Mouse (Mus musculus) ES-Bruce4 (cell line): Measurements from ENCODE around the gene Pld6. TPM values are rescaled to one million over a fixed set of nuclear protein-coding genes. Genes with fewer than 3 reads are reported as not detected.

Experiments
- H3K27ac ChIP-seq: 2 replicates; pipeline ENCODE4 v1.5.1; 2012; ENCODE audit warnings: low read length, inconsistent platforms; ENCODE audit not compliant: insufficient read depth
- H3K27me3 ChIP-seq: 2 replicates; pipeline ENCODE4 v1.6.1; 2012; ENCODE audit warnings: mild to moderate bottlenecking, low read length, inconsistent platforms; ENCODE audit not compliant: control insufficient read depth, poor library complexity, insufficient read depth, severe bottlenecking
- H3K36me3 ChIP-seq: 2 replicates; pipeline ENCODE4 v1.6.1; 2012; ENCODE audit warnings: inconsistent platforms, mild to moderate bottlenecking, low read length, moderate library complexity; ENCODE audit not compliant: control insufficient read depth, poor library complexity, insufficient read depth, severe bottlenecking
- H3K4me1 ChIP-seq: one replicate; pipeline ENCODE4 v1.8.1; 2011; ENCODE audit warnings: low read length; ENCODE audit not compliant: control insufficient read depth, insufficient read depth
- H3K4me3 ChIP-seq: 2 replicates; pipeline ENCODE4 v1.5.1; 2011; ENCODE audit warnings: low read depth, mild to moderate bottlenecking, low read length
- H3K9ac ChIP-seq: 2 replicates; pipeline ENCODE4 v1.6.1; 2012; ENCODE audit warnings: low read depth, mild to moderate bottlenecking, inconsistent platforms; ENCODE audit not compliant: poor library complexity, severe bottlenecking
- H3K9me3 ChIP-seq: replicated peaks from 2 replicates; pipeline ENCODE4 v1.6.1; 2012; ENCODE audit warnings: mild to moderate bottlenecking, low read length, inconsistent platforms; ENCODE audit not compliant: control insufficient read depth, poor library complexity, insufficient read depth, severe bottlenecking
- CTCF ChIP-seq: IDR thresholded peaks from one replicate; pipeline ENCODE4 v1.8.1; 2011; ENCODE audit warnings: low read depth, low read length
- EP300 ChIP-seq: IDR thresholded peaks from 2 replicates; pipeline ENCODE4 v1.6.1; 2011; ENCODE audit warnings: low read depth, low read length; ENCODE audit not compliant: insufficient read depth
- POLR2A ChIP-seq: IDR thresholded peaks from one replicate; pipeline ENCODE4 v1.8.1; 2011; ENCODE audit warnings: low read length; ENCODE audit not compliant: insufficient read depth
- polyA plus RNA-seq: library from polyadenylated mRNA; stranded (reverse); fragments of >200 nt; gene quantifications from 2 replicates; pipeline ENCODE4 v1.2.4, GENCODE M21; 2011; ENCODE audit warnings: low read depth; ENCODE audit not compliant: missing spikeins, insufficient read depth, insufficient read length

Gene Pld6
- polyA plus RNA-seq, 1 experiment = 5.3 TPM

DNA sequence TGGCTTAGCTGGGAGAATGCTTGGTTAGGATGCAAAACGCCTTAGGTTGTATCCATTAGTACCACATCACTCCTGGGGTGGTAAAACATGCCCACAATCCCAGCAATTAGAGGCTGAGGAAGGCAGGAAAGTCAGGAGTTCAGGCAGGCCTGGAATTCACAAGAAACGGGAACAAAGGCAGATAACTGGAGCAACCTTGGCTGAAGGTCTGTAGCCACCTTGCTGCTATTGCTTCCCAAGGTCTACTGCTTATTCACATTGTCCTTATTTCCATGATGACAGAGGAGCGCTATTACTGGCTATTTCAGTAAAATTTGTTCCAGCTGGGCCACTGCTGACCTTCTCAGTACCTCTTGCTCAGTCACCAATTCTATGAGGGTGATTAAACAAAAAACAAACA, 25.8 kb upstream of the Pld6 start:
- peaks cover 13% of the 10 kb centered on the region for H3K36me3 ChIP-seq
- H3K4me3 ChIP-seq = no peak overlapping the region
- H3K9me3 ChIP-seq = no peaks in the 10 kb centered on the region
- H3K27me3 ChIP-seq = no peaks in the 10 kb centered on the region
- no peak for TF ChIP-seq POLR2A
- no peak for TF ChIP-seq CTCF
- no peak for TF ChIP-seq EP300
- peaks cover 5% of the 10 kb centered on the region for H3K4me1 ChIP-seq
- no peak overlapping the region for H3K9ac ChIP-seq
- H3K27ac ChIP-seq = peak overlapping the region; percentile 91

DNA sequence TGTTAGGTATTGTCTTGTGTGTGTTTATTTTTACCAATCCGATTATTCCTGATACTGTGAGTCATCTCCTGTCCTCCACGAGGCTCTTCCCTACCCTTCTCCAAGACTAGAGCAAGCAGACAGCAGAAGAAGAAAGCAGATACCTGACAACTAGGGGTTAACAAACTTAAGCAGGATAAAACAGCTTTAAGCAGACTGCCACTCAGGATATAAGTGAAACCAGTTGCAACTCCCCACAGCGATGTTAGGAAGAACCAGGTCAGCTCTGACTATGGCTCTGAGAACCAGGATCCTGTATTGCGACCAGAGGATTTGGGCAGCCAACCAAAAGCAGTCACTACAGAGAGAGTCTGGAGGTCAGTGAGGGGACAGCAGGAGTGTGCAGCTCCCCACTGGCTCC, 23.8 kb upstream of the Pld6 start:
- Histone ChIP-seq H3K9me3 (no peaks in the 10 kb centered on the region), H3K4me1 (peaks cover 5% of the 10 kb centered on the region), H3K27me3 (no peaks in the 10 kb centered on the region), H3K4me3 (peak overlapping the region; percentile 10), H3K27ac (peak overlapping the region; percentile 24), H3K36me3 (0 out of 2 replicates have a peak, but pooled peaks cover 7% of the 10 kb centered on the region), H3K9ac (peak overlapping the region; percentile 67)
- no peak for TF ChIP-seq POLR2A

DNA sequence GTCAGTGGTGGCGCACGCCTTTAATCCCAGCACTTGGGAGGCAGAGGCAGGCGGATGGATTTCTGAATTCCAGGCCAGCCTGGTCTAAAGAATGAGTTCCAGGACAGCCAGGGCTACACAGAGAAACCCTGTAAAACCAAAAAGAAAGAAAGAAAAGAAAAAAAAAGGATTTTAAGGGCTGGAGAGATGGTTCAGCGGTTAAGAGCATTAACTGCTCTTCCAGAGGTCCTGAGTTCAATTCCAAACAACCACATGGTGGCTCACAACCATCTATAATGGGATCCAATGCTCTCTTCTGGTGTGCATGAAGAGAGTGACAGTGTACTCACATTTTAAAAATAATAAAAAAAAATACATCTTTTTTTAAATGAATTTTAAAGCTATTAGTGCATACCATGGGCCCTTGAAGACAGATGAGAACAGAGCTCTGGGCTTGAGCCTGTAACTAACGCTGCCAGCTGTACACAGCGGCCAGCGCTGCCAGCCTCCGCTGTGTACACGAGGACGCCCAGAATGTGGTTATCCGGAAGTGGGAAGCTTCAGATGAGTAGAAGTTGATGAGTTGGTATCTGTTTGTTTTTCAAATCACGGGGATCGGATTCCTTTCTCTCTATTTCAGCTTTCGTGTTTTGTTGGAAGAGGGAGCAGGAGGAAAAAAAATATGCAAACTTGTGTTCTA, 23.2 kb upstream of the Pld6 start:
- H3K36me3 ChIP-seq = 0 out of 2 replicates have a peak, but pooled peaks cover 12% of the 10 kb centered on the region
- H3K27me3 ChIP-seq = no peaks in the 10 kb centered on the region
- H3K9ac ChIP-seq = peak overlapping the region; percentile 67
- TF ChIP-seq POLR2A (no peak), EP300 (no peak), CTCF (no peak)
- H3K4me3 ChIP-seq = peak overlapping the region; percentile 94
- H3K4me1 ChIP-seq = peaks cover 6% of the 10 kb centered on the region
- no peaks in the 10 kb centered on the region for H3K9me3 ChIP-seq
- peak overlapping the region; percentile 42 for H3K27ac ChIP-seq

DNA sequence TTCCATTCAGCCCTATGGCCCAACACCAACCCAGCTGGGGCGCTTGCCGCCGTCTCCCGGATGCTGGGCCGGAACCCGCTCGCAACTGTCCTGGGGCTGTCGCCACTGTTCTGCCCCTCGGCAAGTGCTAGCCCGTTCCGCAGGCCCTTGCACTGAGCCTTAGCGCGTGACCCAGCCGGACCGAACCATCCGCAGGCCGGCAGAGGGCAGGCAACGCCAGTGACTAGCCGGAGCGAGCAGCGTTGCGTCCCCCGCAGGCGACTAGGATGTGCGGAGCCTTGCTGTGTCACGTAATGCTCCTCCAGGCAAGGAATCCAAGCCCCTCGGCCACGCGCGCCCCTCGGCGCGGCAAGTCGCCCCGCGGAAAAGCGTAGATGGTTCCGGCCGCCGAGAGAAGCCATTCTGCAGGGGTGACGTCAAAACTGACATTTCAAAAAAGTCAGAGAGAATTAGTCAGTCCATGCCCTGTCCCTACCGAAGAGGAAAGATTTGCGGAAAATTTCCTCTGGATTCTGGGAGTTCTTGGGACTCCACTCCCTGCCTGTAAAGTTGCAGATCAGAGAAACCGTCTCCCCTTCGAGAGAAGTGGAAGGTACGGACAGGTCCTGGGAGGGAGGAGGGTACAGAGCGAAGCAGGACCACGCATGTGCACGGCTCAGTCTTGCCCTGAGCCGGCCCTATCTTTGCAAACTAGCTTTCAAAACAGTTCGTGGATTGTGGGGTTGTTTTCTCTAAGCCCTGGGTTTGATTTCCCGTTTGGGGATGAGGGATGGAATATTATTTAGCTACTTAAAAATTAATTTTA, 22.4 kb upstream of the Pld6 start, which contains the start of gene Flcn:
Gene Flcn (minus strand): TSS at position 347 of the 805 bp plus-strand sequence.
- 0 out of 2 replicates have a peak, but pooled peaks cover 12% of the 10 kb centered on the region for H3K36me3 ChIP-seq
- H3K27ac ChIP-seq = peak within 1 kb of the TSS; percentile 42
- no peaks in the 10 kb centered on the region for H3K9me3 ChIP-seq
- TF ChIP-seq CTCF = no peak
- peak; percentile 90 for TF ChIP-seq POLR2A
- H3K9ac ChIP-seq = peak within 1 kb of the TSS; percentile 67
- H3K4me1 ChIP-seq = peaks cover 7% of the 10 kb centered on the region
- peak within 1 kb of the TSS; percentile 94 for H3K4me3 ChIP-seq
- no peaks in the 10 kb centered on the region for H3K27me3 ChIP-seq

DNA sequence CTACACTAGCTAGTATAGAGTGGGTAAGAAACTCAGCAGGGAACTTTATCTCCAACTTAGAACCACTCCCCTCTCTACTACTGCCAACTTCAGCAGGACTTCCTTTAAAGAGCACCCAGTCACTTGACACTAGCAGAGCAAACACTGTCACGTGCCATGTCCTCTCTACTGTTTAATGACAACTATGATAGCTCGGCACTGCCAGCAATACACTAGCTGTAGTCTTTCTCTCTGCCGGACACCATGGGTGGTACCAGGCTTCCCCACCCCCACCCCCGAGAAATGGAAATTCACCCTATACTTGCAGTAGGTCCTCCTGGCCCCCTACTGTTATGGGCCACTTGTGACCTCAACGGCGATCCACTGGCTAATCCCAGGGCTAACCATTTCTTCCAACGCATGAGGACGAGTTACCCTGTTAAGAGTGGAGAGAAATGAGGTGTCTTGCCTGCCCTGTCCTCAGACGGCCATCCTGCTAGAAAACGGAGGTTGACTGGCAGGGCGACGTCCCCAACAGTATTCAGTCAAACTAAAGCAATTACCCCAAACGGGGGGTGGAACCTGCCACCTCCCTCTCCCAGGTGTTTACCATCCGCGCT, 21.7 kb upstream of the Pld6 start:
- H3K4me3 ChIP-seq = peak overlapping the region; percentile 94
- H3K27ac ChIP-seq = no peak overlapping the region
- TF ChIP-seq CTCF (no peak), POLR2A (no peak), EP300 (no peak)
- peak overlapping the region; percentile 67 for H3K9ac ChIP-seq
- H3K27me3 ChIP-seq = no peaks in the 10 kb centered on the region
- H3K4me1 ChIP-seq = peaks cover 6% of the 10 kb centered on the region
- H3K9me3 ChIP-seq = no peaks in the 10 kb centered on the region
- H3K36me3 ChIP-seq = peaks cover 16% of the 10 kb centered on the region; the same call in 1 of the 2 replicates
